Mouse (Mus musculus): Measurements from ENCODE around the gene Rpl4. TPM values are rescaled to one million over a fixed set of nuclear protein-coding genes. Genes with fewer than 3 reads are reported as not detected.
"Not testable (repeated sequence)": the region's sequence is repeated elsewhere in the genome, so short reads cannot be mapped to it uniquely, and the experiment has no call there.

The Rpl4 gene
- total and polyA plus RNA-seq, 2 experiments from 2014 or later = 588 to 620 TPM

GRCm38 (mm10) chr9:64195554-64195953 is 22.4 kb downstream of the Rpl4 start:
- no peak overlapping the region for H3K4me2 ChIP-seq (ENCODE audit: low read depth, low read length)
- H3K27ac ChIP-seq = no peak overlapping the region
- 71% methylated on average over 4 of the region's 4 CpGs for WGBS
- no peak overlapping the region for H3K9ac ChIP-seq (replicated peaks; ENCODE audit: low read length)
- no peak for TF ChIP-seq CTCF (IDR thresholded peaks at IDR 0.05; ENCODE audit: low read depth)
- DNase-seq (ENCODE audit: low spot score) (no peak), ATAC-seq (no peak)
- no peaks in the 10 kb centered on the region for H3K4me1 ChIP-seq (ENCODE audit: insufficient read depth, low read length)
- no peak overlapping the region for H3K4me3 ChIP-seq (ENCODE audit: low read length)
- H3K27me3 ChIP-seq (ENCODE audit: insufficient read depth, low read length) = no peaks in the 10 kb centered on the region
- no peaks in the 10 kb centered on the region for H3K9me3 ChIP-seq (ENCODE audit: low read length)
- H3K36me3 ChIP-seq (ENCODE audit: insufficient read depth, low read length) = peaks cover 20% of the 10 kb centered on the region; the same call in 1 of the 2 replicates

- H3K36me3 ChIP-seq (ENCODE audit: insufficient read depth, low read length) = peaks cover 7% of the 10 kb centered on the region; the same call in 1 of the 2 replicates
- 88% methylated on average over 8 of the region's 8 CpGs for WGBS
- H3K4me2 ChIP-seq (ENCODE audit: low read depth, low read length) = no peak overlapping the region
- H3K27ac ChIP-seq = no peak overlapping the region
- H3K9ac ChIP-seq (replicated peaks; ENCODE audit: low read length) = no peak overlapping the region
- TF ChIP-seq CTCF (IDR thresholded peaks at IDR 0.05; ENCODE audit: low read depth) = no peak
- no peak for DNase-seq (ENCODE audit: low spot score)
- no peaks in the 10 kb centered on the region for H3K4me1 ChIP-seq (ENCODE audit: insufficient read depth, low read length)
- ATAC-seq = no peak
- H3K4me3 ChIP-seq (ENCODE audit: low read length) = no peak overlapping the region
- no peaks in the 10 kb centered on the region for H3K9me3 ChIP-seq (ENCODE audit: low read length)
- no peaks in the 10 kb centered on the region for H3K27me3 ChIP-seq (ENCODE audit: insufficient read depth, low read length)
Measured at GRCm38 (mm10) chr9:64197524-64197923, 24.3 kb downstream of the Rpl4 start.

- no peaks in the 10 kb centered on the region; the same call in 1 of the 2 replicates for H3K36me3 ChIP-seq (ENCODE audit: insufficient read depth, low read length)
- DNase-seq (ENCODE audit: low spot score) = no peak
- no peaks in the 10 kb centered on the region for H3K9me3 ChIP-seq (ENCODE audit: low read length)
- H3K27ac ChIP-seq = no peak overlapping the region
- H3K27me3 ChIP-seq (ENCODE audit: insufficient read depth, low read length) = no peaks in the 10 kb centered on the region
- no peak for TF ChIP-seq CTCF (IDR thresholded peaks at IDR 0.05; ENCODE audit: low read depth)
- WGBS = 96% methylated on average over 5 of the region's 5 CpGs
- H3K9ac ChIP-seq (replicated peaks; ENCODE audit: low read length) = no peak overlapping the region
- no peaks in the 10 kb centered on the region for H3K4me1 ChIP-seq (ENCODE audit: insufficient read depth, low read length)
- no peak overlapping the region for H3K4me3 ChIP-seq (ENCODE audit: low read length)
- no peak for ATAC-seq
- no peak overlapping the region for H3K4me2 ChIP-seq (ENCODE audit: low read depth, low read length)
Measured at GRCm38 (mm10) chr9:64198068-64198762, 25.0 kb downstream of the Rpl4 start.

- H3K4me2 ChIP-seq (ENCODE audit: low read depth, low read length); H3K27me3 ChIP-seq (ENCODE audit: insufficient read depth, low read length): not testable (repeated sequence)
- WGBS = 90% methylated on average over 7 of the region's 7 CpGs
Measured at GRCm38 (mm10) chr9:64198763-64199418, 25.7 kb downstream of the Rpl4 start.

GRCm38 (mm10) chr9:64199897-64200296 is 26.7 kb downstream of the Rpl4 start:
- Histone ChIP-seq H3K27ac (no peak overlapping the region), H3K4me3 (ENCODE audit: low read length) (no peak overlapping the region), H3K4me2 (ENCODE audit: low read depth, low read length) (no peak overlapping the region), H3K9ac (replicated peaks; ENCODE audit: low read length) (no peak overlapping the region), H3K36me3 (ENCODE audit: insufficient read depth, low read length) (peaks cover 4% of the 10 kb centered on the region; the same call in 1 of the 2 replicates), H3K27me3 (ENCODE audit: insufficient read depth, low read length) (no peaks in the 10 kb centered on the region), H3K9me3 (ENCODE audit: low read length) (no peaks in the 10 kb centered on the region), H3K4me1 (ENCODE audit: insufficient read depth, low read length) (no peaks in the 10 kb centered on the region)
- no peak for TF ChIP-seq CTCF (IDR thresholded peaks at IDR 0.05; ENCODE audit: low read depth)
- WGBS = 64% methylated on average over 2 of the region's 2 CpGs
- no peak for DNase-seq (ENCODE audit: low spot score)
- no peak for ATAC-seq

More at GRCm38 (mm10) chr9:64198763-64199418, 25.7 kb downstream of the Rpl4 start:
- ATAC-seq; H3K27ac ChIP-seq; DNase-seq (ENCODE audit: low spot score); H3K4me1 ChIP-seq (ENCODE audit: insufficient read depth, low read length); H3K9ac ChIP-seq (replicated peaks; ENCODE audit: low read length); H3K4me3 ChIP-seq (ENCODE audit: low read length); H3K9me3 ChIP-seq (ENCODE audit: low read length); H3K36me3 ChIP-seq (ENCODE audit: insufficient read depth, low read length): not testable (repeated sequence)

- TF ChIP-seq CTCF (IDR thresholded peaks at IDR 0.05; ENCODE audit: low read depth) = no peak
- no peak overlapping the region for H3K4me3 ChIP-seq (ENCODE audit: low read length)
- peaks cover 4% of the 10 kb centered on the region; the same call in 1 of the 2 replicates for H3K36me3 ChIP-seq (ENCODE audit: insufficient read depth, low read length)
- no peaks in the 10 kb centered on the region for H3K9me3 ChIP-seq (ENCODE audit: low read length)
- H3K4me2 ChIP-seq (ENCODE audit: low read depth, low read length) = no peak overlapping the region
- DNase-seq (ENCODE audit: low spot score) (no peak), ATAC-seq (no peak)
- no peaks in the 10 kb centered on the region for H3K4me1 ChIP-seq (ENCODE audit: insufficient read depth, low read length)
- no peak overlapping the region for H3K27ac ChIP-seq
- no peak overlapping the region for H3K9ac ChIP-seq (replicated peaks; ENCODE audit: low read length)
- H3K27me3 ChIP-seq (ENCODE audit: insufficient read depth, low read length) = no peaks in the 10 kb centered on the region
Measured at GRCm38 (mm10) chr9:64202331-64202730, 29.2 kb downstream of the Rpl4 start.

GRCm38 (mm10) chr9:64202866-64203265 is 29.7 kb downstream of the Rpl4 start:
- DNase-seq (ENCODE audit: low spot score) (no peak), ATAC-seq (no peak)
- H3K9ac ChIP-seq (replicated peaks; ENCODE audit: low read length) = no peak overlapping the region
- H3K36me3 ChIP-seq (ENCODE audit: insufficient read depth, low read length) = peaks cover 4% of the 10 kb centered on the region; the same call in 1 of the 2 replicates
- H3K27me3 ChIP-seq (ENCODE audit: insufficient read depth, low read length) = no peaks in the 10 kb centered on the region
- no peak for TF ChIP-seq CTCF (IDR thresholded peaks at IDR 0.05; ENCODE audit: low read depth)
- no peak overlapping the region for H3K27ac ChIP-seq
- H3K4me2 ChIP-seq (ENCODE audit: low read depth, low read length) = no peak overlapping the region
- H3K4me3 ChIP-seq (ENCODE audit: low read length) = no peak overlapping the region
- no peaks in the 10 kb centered on the region for H3K4me1 ChIP-seq (ENCODE audit: insufficient read depth, low read length)
- no peaks in the 10 kb centered on the region for H3K9me3 ChIP-seq (ENCODE audit: low read length)
